Mouse (Mus musculus): ENCODE data around the gene Lamp2. TPM values are rescaled to one million over a fixed set of nuclear protein-coding genes. Genes with fewer than 3 reads are reported as not detected.
"Not testable (repeated sequence)": the region's sequence is repeated elsewhere in the genome, so short reads cannot be mapped to it uniquely, and the experiment has no call there.

The Lamp2 gene
- polyA plus RNA-seq, 1 experiment from 2014 or later: 182 TPM

DNA sequence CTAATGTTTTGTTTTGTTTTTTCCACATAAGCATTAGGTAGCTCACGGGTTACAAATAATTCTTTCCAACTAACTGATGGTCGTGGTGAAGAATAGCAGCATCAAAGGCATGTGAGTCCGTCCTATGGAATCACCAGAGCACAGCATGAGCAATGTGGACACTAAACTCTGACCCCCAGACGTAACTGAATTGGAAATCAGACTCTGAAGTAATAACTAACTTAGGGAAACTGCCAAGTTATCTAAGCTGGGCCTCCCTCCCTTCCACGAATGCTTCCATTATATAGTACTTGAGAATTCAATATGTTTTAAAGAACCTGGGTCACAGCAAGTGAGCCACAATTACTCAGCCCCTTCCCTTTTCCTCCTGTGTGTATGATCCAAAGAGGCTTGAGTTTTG, 53.3 kb downstream of the Lamp2 start:
- Histone ChIP-seq H3K27ac (ENCODE audit: low read length) (no peak overlapping the region), H3K4me1 (ENCODE audit: control insufficient read depth, insufficient read depth, low read length) (no peaks in the 10 kb centered on the region), H3K4me3 (replicated peaks; ENCODE audit: low read length) (no peak overlapping the region), H3K4me2 (ENCODE audit: low read depth, low read length) (no peak overlapping the region), H3K9ac (ENCODE audit: low read length) (no peak overlapping the region), H3K9me3 (replicated peaks; ENCODE audit: control insufficient read depth, low read length) (no peaks in the 10 kb centered on the region), H3K27me3 (ENCODE audit: control insufficient read depth, insufficient read depth, low read length) (no peaks in the 10 kb centered on the region), H3K36me3 (ENCODE audit: control insufficient read depth, insufficient read depth, low read length) (no peaks in the 10 kb centered on the region)
- ATAC-seq (ENCODE audit: insufficient read depth, low FRiP score): no peak
- WGBS: 73% methylated on average over 5 of the region's 5 CpGs

DNA sequence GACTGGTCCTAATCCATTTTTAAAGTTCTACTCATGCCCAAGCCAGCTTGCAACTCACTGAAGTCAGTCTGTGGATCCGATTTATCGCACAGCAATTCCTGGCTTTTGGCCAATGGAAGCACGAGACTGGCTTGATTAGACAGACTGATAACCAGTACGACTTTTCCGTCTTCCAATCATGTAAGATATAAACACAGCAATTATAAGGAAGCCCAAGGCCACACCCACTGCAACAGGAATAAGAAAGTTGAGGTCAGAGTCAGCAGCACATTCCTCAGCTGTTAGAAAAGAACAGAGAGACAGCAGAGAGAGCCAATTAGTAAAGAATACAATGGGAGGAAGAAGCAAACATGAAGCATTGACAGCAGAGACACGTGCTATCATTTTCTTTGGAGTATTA, 54.2 kb downstream of the Lamp2 start:
- H3K9ac ChIP-seq (ENCODE audit: low read length): no peak overlapping the region
- no peaks in the 10 kb centered on the region for H3K4me1 ChIP-seq (ENCODE audit: control insufficient read depth, insufficient read depth, low read length)
- H3K4me3 ChIP-seq (replicated peaks; ENCODE audit: low read length): no peak overlapping the region
- no peak overlapping the region for H3K27ac ChIP-seq (ENCODE audit: low read length)
- ATAC-seq (ENCODE audit: insufficient read depth, low FRiP score): no peak
- H3K27me3 ChIP-seq (ENCODE audit: control insufficient read depth, insufficient read depth, low read length): no peaks in the 10 kb centered on the region
- 50% methylated on average over 6 of the region's 6 CpGs for WGBS
- no peaks in the 10 kb centered on the region for H3K36me3 ChIP-seq (ENCODE audit: control insufficient read depth, insufficient read depth, low read length)
- H3K4me2 ChIP-seq (ENCODE audit: low read depth, low read length): no peak overlapping the region
- no peaks in the 10 kb centered on the region for H3K9me3 ChIP-seq (replicated peaks; ENCODE audit: control insufficient read depth, low read length)

DNA sequence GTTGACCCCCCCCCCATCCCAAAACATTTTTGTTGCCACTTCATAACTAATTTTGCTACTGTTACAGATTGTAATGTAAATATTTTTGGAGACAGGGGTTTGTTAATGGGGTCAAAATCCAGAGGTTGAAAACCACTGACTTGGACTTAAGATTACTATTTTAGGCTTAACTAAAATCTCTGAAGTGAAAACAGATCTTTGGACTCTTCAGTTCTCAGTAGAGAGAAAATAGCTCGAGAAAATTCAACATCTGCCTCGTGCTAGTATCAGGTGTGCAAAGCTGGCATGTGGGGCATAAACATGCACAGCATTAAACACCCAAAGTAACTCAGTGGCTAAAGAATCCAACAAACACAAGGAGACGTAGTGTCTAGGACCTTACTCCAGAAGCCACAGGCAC, 55.6 kb downstream of the Lamp2 start:
- no peak overlapping the region for H3K27ac ChIP-seq (ENCODE audit: low read length)
- no peak overlapping the region for H3K9ac ChIP-seq (ENCODE audit: low read length)
- no peak overlapping the region for H3K4me3 ChIP-seq (replicated peaks; ENCODE audit: low read length)
- WGBS: 75% methylated on average over 3 of the region's 3 CpGs
- no peaks in the 10 kb centered on the region for H3K9me3 ChIP-seq (replicated peaks; ENCODE audit: control insufficient read depth, low read length)
- H3K27me3 ChIP-seq (ENCODE audit: control insufficient read depth, insufficient read depth, low read length): no peaks in the 10 kb centered on the region
- H3K4me1 ChIP-seq (ENCODE audit: control insufficient read depth, insufficient read depth, low read length): no peaks in the 10 kb centered on the region
- no peaks in the 10 kb centered on the region for H3K36me3 ChIP-seq (ENCODE audit: control insufficient read depth, insufficient read depth, low read length)
- ATAC-seq (ENCODE audit: insufficient read depth, low FRiP score): no peak
- H3K4me2 ChIP-seq (ENCODE audit: low read depth, low read length): no peak overlapping the region

DNA sequence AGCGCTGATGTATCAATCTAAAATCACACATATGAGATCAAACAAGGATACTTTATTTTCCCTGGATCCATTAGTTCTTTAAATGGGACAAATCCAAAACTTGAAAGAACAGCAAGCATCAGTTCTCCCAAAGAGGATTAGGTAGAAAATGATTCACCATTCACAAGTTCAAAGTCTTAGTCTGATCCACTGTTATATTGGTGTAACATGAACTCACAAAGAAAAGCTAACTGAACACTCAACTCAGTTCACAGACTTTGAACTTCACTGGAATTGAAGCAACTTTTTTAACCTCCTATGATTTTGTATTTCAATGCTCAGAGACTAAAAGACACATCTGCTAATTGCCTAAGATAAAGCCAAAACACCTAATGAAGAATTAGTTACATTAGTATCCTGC, 56.6 kb downstream of the Lamp2 start:
- 79% methylated on average over 1 of the region's 1 CpGs for WGBS
- Histone ChIP-seq H3K4me2 (ENCODE audit: low read depth, low read length) (no peak overlapping the region), H3K36me3 (ENCODE audit: control insufficient read depth, insufficient read depth, low read length) (no peaks in the 10 kb centered on the region), H3K9me3 (replicated peaks; ENCODE audit: control insufficient read depth, low read length) (no peaks in the 10 kb centered on the region), H3K4me1 (ENCODE audit: control insufficient read depth, insufficient read depth, low read length) (no peaks in the 10 kb centered on the region), H3K9ac (ENCODE audit: low read length) (no peak overlapping the region), H3K27ac (ENCODE audit: low read length) (no peak overlapping the region), H3K27me3 (ENCODE audit: control insufficient read depth, insufficient read depth, low read length) (no peaks in the 10 kb centered on the region), H3K4me3 (replicated peaks; ENCODE audit: low read length) (no peak overlapping the region)
- no peak for ATAC-seq (ENCODE audit: insufficient read depth, low FRiP score)

DNA sequence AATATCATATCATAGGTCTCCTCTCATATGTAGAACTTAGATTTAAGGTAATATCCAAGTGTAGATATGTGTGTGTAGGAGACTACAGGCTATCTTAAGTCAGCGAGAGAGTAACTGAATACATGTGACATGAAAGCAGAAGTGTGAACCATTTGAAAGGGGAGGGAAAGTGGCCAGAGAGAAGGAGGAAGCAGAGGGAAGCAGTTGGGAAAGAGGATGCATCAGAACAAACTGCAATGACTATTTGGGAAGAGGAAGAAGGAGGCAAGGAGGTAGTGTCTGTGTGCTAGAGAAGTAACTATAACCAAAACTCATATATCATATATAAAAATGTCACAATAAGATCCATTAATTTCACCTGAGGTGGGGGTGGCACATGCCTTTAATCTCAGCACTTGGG, 83.1 kb downstream of the Lamp2 start:
- not testable (repeated sequence) for H3K36me3 ChIP-seq (ENCODE audit: control insufficient read depth, insufficient read depth, low read length); H3K4me3 ChIP-seq (replicated peaks; ENCODE audit: low read length); H3K27me3 ChIP-seq (ENCODE audit: control insufficient read depth, insufficient read depth, low read length); H3K9me3 ChIP-seq (replicated peaks; ENCODE audit: control insufficient read depth, low read length); H3K27ac ChIP-seq (ENCODE audit: low read length); H3K4me1 ChIP-seq (ENCODE audit: control insufficient read depth, insufficient read depth, low read length); H3K4me2 ChIP-seq (ENCODE audit: low read depth, low read length); ATAC-seq (ENCODE audit: insufficient read depth, low FRiP score); H3K9ac ChIP-seq (ENCODE audit: low read length)
- WGBS: 73% methylated on average over 1 of the region's 1 CpGs

DNA sequence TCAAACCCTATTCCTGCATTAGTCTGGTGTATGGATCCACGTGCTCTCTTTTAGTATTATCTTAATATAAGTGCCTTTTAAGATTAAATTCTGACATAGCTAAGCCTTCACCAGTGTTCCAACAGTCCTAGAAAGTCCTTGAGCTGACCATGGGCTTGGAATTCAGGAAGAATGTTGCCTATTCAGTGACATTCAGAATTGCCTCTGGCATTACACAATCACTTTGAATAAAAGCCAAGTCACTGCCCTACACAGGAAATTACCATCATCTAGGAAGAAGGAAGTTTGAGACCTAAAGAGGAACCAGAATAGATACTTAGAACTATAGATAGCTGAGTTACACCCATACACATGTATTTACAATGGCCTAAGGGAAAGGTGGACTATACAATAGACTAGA, 91.6 kb downstream of the Lamp2 start:
- H3K4me1 ChIP-seq (ENCODE audit: control insufficient read depth, insufficient read depth, low read length); H3K4me2 ChIP-seq (ENCODE audit: low read depth, low read length); H3K9me3 ChIP-seq (replicated peaks; ENCODE audit: control insufficient read depth, low read length); H3K27me3 ChIP-seq (ENCODE audit: control insufficient read depth, insufficient read depth, low read length); ATAC-seq (ENCODE audit: insufficient read depth, low FRiP score); H3K4me3 ChIP-seq (replicated peaks; ENCODE audit: low read length); H3K27ac ChIP-seq (ENCODE audit: low read length); H3K9ac ChIP-seq (ENCODE audit: low read length); H3K36me3 ChIP-seq (ENCODE audit: control insufficient read depth, insufficient read depth, low read length): not testable (repeated sequence)
- 59% methylated on average over 1 of the region's 1 CpGs for WGBS

DNA sequence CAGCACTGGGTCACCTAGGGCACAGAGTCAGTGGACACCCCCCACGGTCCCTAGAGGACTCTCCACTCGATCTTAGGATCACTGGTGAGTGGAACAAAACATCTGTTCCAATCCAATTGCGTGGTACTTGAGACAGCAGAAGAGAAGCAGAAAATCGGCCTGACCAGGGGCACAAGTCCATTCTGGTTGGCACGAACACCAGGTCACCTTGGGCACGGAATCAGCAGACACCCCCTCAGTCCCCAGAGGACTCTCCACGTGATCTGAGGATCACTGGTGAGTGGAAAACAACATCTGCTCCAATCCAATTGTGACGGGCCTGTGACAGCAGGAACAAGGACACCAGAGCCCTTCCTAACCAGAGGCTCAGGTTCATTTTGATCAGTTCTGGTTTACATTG, 94.2 kb downstream of the Lamp2 start:
- no peak for ATAC-seq (ENCODE audit: insufficient read depth, low FRiP score)
- H3K36me3 ChIP-seq (ENCODE audit: control insufficient read depth, insufficient read depth, low read length): no peaks in the 10 kb centered on the region
- no peak overlapping the region for H3K9ac ChIP-seq (ENCODE audit: low read length)
- no peaks in the 10 kb centered on the region for H3K27me3 ChIP-seq (ENCODE audit: control insufficient read depth, insufficient read depth, low read length)
- H3K4me1 ChIP-seq (ENCODE audit: control insufficient read depth, insufficient read depth, low read length): no peaks in the 10 kb centered on the region
- H3K4me3 ChIP-seq (replicated peaks; ENCODE audit: low read length): no peak overlapping the region
- WGBS: 71% methylated on average over 8 of the region's 8 CpGs
- no peak overlapping the region for H3K27ac ChIP-seq (ENCODE audit: low read length)
- no peaks in the 10 kb centered on the region for H3K9me3 ChIP-seq (replicated peaks; ENCODE audit: control insufficient read depth, low read length)
- H3K4me2 ChIP-seq (ENCODE audit: low read depth, low read length): no peak overlapping the region

Other genes with a start within 250 kb of the Lamp2 start
- gene Tmem255a, start 204.0 kb downstream of the Lamp2 start, polyA plus RNA-seq (2015; fragmentation: Nextera tagmentation; extraction: Ambion mirVana): 37.9 and 38.6 TPM in 2 replicates
- 0.67 and 15.4 TPM in 2 replicates for gene Atp1b4, start 140.3 kb downstream of the Lamp2 start, polyA plus RNA-seq (2015; fragmentation: Nextera tagmentation; extraction: Ambion mirVana)
- 19.4 and 23.4 TPM in 2 replicates for gene Cul4b, start 119.7 kb upstream of the Lamp2 start, polyA plus RNA-seq (2015; fragmentation: Nextera tagmentation; extraction: Ambion mirVana)
- 93.6 and 96.1 TPM in 2 replicates for gene Mcts1, start 144.1 kb upstream of the Lamp2 start, polyA plus RNA-seq (2015; fragmentation: Nextera tagmentation; extraction: Ambion mirVana)
- gene C1galt1c1, start 178.6 kb upstream of the Lamp2 start, polyA plus RNA-seq (2015; fragmentation: Nextera tagmentation; extraction: Ambion mirVana): 43.7 and 48.3 TPM in 2 replicates

Measured in stomach, embryonic 16.5 days (tissue).